Mouse (Mus musculus) lung, postnatal 0 days (tissue): Measurements from ENCODE around the gene Acox1. TPM values are rescaled to one million over a fixed set of nuclear protein-coding genes. Genes with fewer than 3 reads are reported as not detected.
A peak's percentile ranks its signal among the peaks of the same experiment; 100 is the strongest.

ENCODE experiments used
- ATAC-seq: fragments of 200-750 bp; cut with Nextera tagmentation; 2 replicates; pipeline ENCODE4 v1.8.0; 2017; ENCODE audit warnings: moderate library complexity
- DNase-seq: peaks from one replicate; pipeline ENCODE4 v3.0.0-alpha.2; 2016; ENCODE audit warnings: low spot score
- H3K27ac ChIP-seq: fragments of 300-500 bp; sonication (generic); 2 replicates; pipeline ENCODE4 v1.5.1; 2014; ENCODE audit warnings: antibody characterized with exemption, mild to moderate bottlenecking, low read length, mixed read lengths
- H3K27me3 ChIP-seq: fragments of 300-500 bp; sonication (generic); replicated peaks from 2 replicates; pipeline ENCODE4 v1.6.1; 2014; ENCODE audit warnings: low read length, mixed read lengths; ENCODE audit not compliant: insufficient read depth
- H3K36me3 ChIP-seq: fragments of 300-500 bp; sonication (generic); 2 replicates; pipeline ENCODE4 v1.6.1; 2014; ENCODE audit warnings: low read length, mixed read lengths; ENCODE audit not compliant: insufficient read depth
- H3K4me1 ChIP-seq: fragments of 300-500 bp; sonication (generic); 2 replicates; pipeline ENCODE4 v1.6.1; 2014; ENCODE audit warnings: antibody characterized with exemption, low read depth, low read length, mixed read lengths; ENCODE audit not compliant: insufficient read depth
- H3K4me2 ChIP-seq: fragments of 300-500 bp; sonication (generic); replicated peaks from 2 replicates; pipeline ENCODE4 v1.6.1; 2014; ENCODE audit warnings: low read depth, mild to moderate bottlenecking, low read length, moderate library complexity, mixed read lengths
- H3K4me3 ChIP-seq: fragments of 300-500 bp; sonication (generic); 2 replicates; pipeline ENCODE4 v1.5.1; 2014; ENCODE audit warnings: low read depth, low read length
- H3K9ac ChIP-seq: fragments of 300-500 bp; sonication (generic); replicated peaks from 2 replicates; pipeline ENCODE4 v1.6.1; 2014; ENCODE audit warnings: low read depth, mild to moderate bottlenecking
- H3K9me3 ChIP-seq: fragments of 300-500 bp; sonication (generic); 2 replicates; pipeline ENCODE4 v1.6.1; 2016; ENCODE audit warnings: low read length, mixed read lengths
- CTCF ChIP-seq: IDR thresholded peaks from 2 replicates; pipeline ENCODE4 v1.5.1; 2016; ENCODE audit warnings: antibody characterized with exemption, mild to moderate bottlenecking
- EP300 ChIP-seq: IDR thresholded peaks from 2 replicates; pipeline ENCODE4 v1.6.1; 2016; ENCODE audit warnings: antibody characterized with exemption, mild to moderate bottlenecking, control low read depth
- WGBS: fragments of 180-500 bp; shearing (Covaris S2); extraction: QIAGEN DNeasy Blood & Tissue Kit; methylation state at CpG from one replicate; pipeline ENCODE4 v1.1.7; 2014; 5-methylcytosine and 5-hydroxymethylcytosine counted together
- polyA plus RNA-seq: library from polyadenylated mRNA; unstranded; fragments of >200 nt; fragmentation: Nextera tagmentation; extraction: Ambion mirVana; gene quantifications from 2 replicates; pipeline ENCODE4 v1.2.1, GENCODE M21; 2015

The Acox1 gene
- polyA plus RNA-seq, 1 experiment from 2014 or later, result 31.7 TPM

DNA sequence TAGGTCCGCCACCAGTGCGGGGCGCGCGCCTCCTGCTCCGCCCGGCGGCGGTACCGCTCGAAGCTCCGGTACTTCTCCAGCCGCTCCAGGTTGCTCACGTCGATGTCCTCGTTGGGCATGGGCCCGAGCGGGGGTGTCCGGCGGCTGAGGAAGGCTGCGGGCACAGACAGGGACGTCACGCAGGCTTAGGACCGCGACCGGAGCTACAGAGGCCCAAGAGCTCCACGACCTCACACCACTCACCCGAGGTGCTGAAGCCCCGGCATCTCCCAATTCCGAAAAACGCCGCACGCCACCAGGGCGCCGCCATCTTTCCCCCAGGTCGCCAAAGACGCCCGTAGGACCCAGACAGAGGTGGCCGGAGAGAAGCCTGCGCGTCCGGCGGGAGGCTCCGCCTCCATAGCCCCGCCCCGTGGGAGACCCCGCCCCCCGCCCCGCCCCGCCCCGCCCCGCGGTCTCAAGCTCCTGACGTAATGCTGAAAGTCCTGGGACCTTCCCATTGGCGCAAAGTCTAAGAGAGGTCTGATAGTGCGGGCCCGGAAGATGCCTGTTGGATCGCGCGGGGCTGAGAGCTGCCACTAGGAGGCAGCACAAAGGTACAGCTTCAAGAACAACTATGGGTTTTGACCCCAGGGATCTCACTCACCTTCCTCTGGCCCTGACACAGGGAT lies 60.2 kb downstream of the Acox1 start, which contains the start of gene Mrpl38:
Mrpl38 (minus strand) TSS at position 401 of the 671 bp plus-strand sequence.
- under 1% methylated on average over 42 of the region's 60 CpGs for WGBS
- peak; percentile 99 for DNase-seq

DNA sequence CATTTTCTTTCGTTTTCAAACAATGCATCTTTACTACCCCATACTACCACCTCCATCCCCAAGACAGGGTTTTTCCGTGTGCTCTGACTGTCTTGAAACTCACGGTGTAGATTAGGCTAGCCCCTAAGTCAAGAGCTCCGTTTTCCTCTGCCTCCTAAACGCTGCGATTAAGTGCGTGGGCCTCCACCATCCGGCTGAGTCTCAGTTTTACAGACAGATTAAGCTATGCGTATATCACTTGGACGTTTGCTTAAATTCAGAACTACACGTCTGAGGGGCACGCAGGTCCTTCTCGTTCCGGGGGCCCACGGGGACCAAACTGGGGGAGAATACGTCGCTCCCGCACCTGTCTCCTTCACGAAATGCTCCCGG lies 60.8 kb downstream of the Acox1 start:
- under 1% methylated on average over 20 of the region's 20 CpGs for WGBS
- DNase-seq (no peak), ATAC-seq (no peak)

More for the DNA sequence above, 60.2 kb downstream of the Acox1 start, which contains the start of gene Mrpl38:
- Histone ChIP-seq H3K27me3 (no peaks in the 10 kb centered on the region), H3K4me2 (peak within 1 kb of the TSS; percentile 88), H3K9ac (peak within 1 kb of the TSS; percentile 71), H3K4me1 (no peaks in the 10 kb centered on the region), H3K36me3 (0 out of 2 replicates have a peak, but pooled peaks cover 12% of the 10 kb centered on the region), H3K4me3 (peak within 1 kb of the TSS; percentile 81), H3K9me3 (no peaks in the 10 kb centered on the region), H3K27ac (peak within 1 kb of the TSS; percentile 55)
- TF ChIP-seq CTCF, result peak; percentile 88
- TF ChIP-seq EP300, result peak; percentile 72
- peak; percentile 98 for ATAC-seq

DNA sequence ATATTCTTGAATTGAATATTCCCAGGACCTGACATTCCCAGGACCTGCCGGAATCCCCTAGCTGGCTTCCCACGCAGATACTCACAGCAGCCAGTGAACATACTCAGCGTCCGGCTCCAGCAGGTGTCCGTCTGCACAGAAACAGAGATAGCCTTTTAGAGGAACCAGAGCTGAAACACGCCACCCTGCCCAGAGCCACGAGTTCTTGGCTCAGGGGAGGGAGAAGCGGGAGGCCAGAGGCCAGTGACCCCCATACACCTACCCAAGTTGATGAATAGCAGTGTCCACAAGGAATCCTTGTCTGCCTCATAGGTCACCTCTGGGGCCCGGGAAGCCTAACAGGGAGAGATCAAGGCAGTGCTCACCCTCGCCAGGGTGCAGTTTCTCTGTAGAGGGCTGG lies 64.7 kb downstream of the Acox1 start:
- Histone ChIP-seq H3K27me3 (no peaks in the 10 kb centered on the region), H3K36me3 (0 out of 2 replicates have a peak, but pooled peaks cover 7% of the 10 kb centered on the region), H3K9me3 (no peaks in the 10 kb centered on the region), H3K9ac (no peak overlapping the region), H3K4me1 (peaks cover 5% of the 10 kb centered on the region; the same call in 1 of the 2 replicates), H3K4me2 (no peak overlapping the region), H3K4me3 (no peak overlapping the region), H3K27ac (no peak overlapping the region)
- TF ChIP-seq EP300, result no peak
- TF ChIP-seq CTCF, result no peak
- ATAC-seq (no peak), DNase-seq (no peak)
- WGBS, result 81% methylated on average over 10 of the region's 10 CpGs

More for the DNA sequence above, 60.8 kb downstream of the Acox1 start:
- TF ChIP-seq EP300 (no peak), CTCF (no peak; the same call in 1 of the 2 replicates)
- H3K9me3 ChIP-seq, result no peaks in the 10 kb centered on the region
- no peaks in the 10 kb centered on the region for H3K27me3 ChIP-seq
- H3K4me3 ChIP-seq, result peak overlapping the region; percentile 81
- peak overlapping the region; percentile 71 for H3K9ac ChIP-seq
- H3K27ac ChIP-seq, result peak overlapping the region; percentile 55
- H3K4me2 ChIP-seq, result peak overlapping the region; percentile 88
- H3K36me3 ChIP-seq, result 0 out of 2 replicates have a peak, but pooled peaks cover 9% of the 10 kb centered on the region
- no peaks in the 10 kb centered on the region for H3K4me1 ChIP-seq

- Histone ChIP-seq H3K4me3 (no peak overlapping the region), H3K4me1 (peaks cover 5% of the 10 kb centered on the region; the same call in 1 of the 2 replicates), H3K27ac (no peak overlapping the region), H3K9me3 (no peaks in the 10 kb centered on the region), H3K36me3 (0 out of 2 replicates have a peak, but pooled peaks cover 7% of the 10 kb centered on the region), H3K4me2 (no peak overlapping the region), H3K27me3 (no peaks in the 10 kb centered on the region), H3K9ac (no peak overlapping the region)
- TF ChIP-seq CTCF, result no peak
- no peak for TF ChIP-seq EP300
- ATAC-seq (no peak), DNase-seq (no peak)
- WGBS, result 73% methylated on average over 5 of the region's 5 CpGs
Measured at GRCm38 (mm10) chr11:116133497-116133896, 65.3 kb downstream of the Acox1 start.

- Histone ChIP-seq H3K27me3 (no peaks in the 10 kb centered on the region), H3K4me1 (peaks cover 9% of the 10 kb centered on the region; the same call in 1 of the 2 replicates), H3K36me3 (0 out of 2 replicates have a peak, but pooled peaks cover 7% of the 10 kb centered on the region), H3K9me3 (no peaks in the 10 kb centered on the region), H3K4me2 (no peak overlapping the region), H3K9ac (no peak overlapping the region), H3K27ac (no peak overlapping the region), H3K4me3 (no peak overlapping the region)
- DNase-seq, result peak; percentile 32
- 75% methylated on average over 16 of the region's 16 CpGs for WGBS
- ATAC-seq, result no peak
- TF ChIP-seq EP300, result no peak
- TF ChIP-seq CTCF, result peak; percentile 57
Measured at GRCm38 (mm10) chr11:116132366-116133333, 66.2 kb downstream of the Acox1 start.
